Mouse (Mus musculus) forebrain, embryonic 15.5 days (tissue): Measurements from ENCODE around the gene AI481877. TPM values are rescaled to one million over a fixed set of nuclear protein-coding genes. Genes with fewer than 3 reads are reported as not detected.

Source experiments
- ATAC-seq: fragments of 200-750 bp; cut with Nextera tagmentation; replicated peaks from 2 replicates; pipeline ENCODE4 v1.8.0; 2017; ENCODE audit warnings: mild to moderate bottlenecking, moderate TSS enrichment, moderate library complexity
- H3K27ac ChIP-seq: fragments of 300-500 bp; sonication (generic); replicated peaks from 2 replicates; pipeline ENCODE4 v1.5.1; 2015; ENCODE audit warnings: mild to moderate bottlenecking, inconsistent platforms
- H3K27me3 ChIP-seq: fragments of 300-500 bp; sonication (generic); 2 replicates; pipeline ENCODE4 v1.6.1; 2015; ENCODE audit warnings: inconsistent platforms
- H3K36me3 ChIP-seq: fragments of 300-500 bp; sonication (generic); 2 replicates; pipeline ENCODE4 v1.6.1; 2015; ENCODE audit warnings: mild to moderate bottlenecking, inconsistent platforms
- H3K4me1 ChIP-seq: fragments of 300-500 bp; sonication (generic); 2 replicates; pipeline ENCODE4 v1.6.1; 2015; ENCODE audit warnings: inconsistent platforms
- H3K4me2 ChIP-seq: fragments of 300-500 bp; sonication (generic); replicated peaks from 2 replicates; pipeline ENCODE4 v1.6.1; 2015; ENCODE audit warnings: mild to moderate bottlenecking, inconsistent platforms
- H3K4me3 ChIP-seq: fragments of 300-500 bp; sonication (generic); 2 replicates; pipeline ENCODE4 v1.5.1; 2015; ENCODE audit warnings: mild to moderate bottlenecking, inconsistent platforms
- H3K9ac ChIP-seq: fragments of 300-500 bp; sonication (generic); replicated peaks from 2 replicates; pipeline ENCODE4 v1.6.1; 2015; ENCODE audit warnings: mild to moderate bottlenecking, inconsistent platforms
- H3K9me3 ChIP-seq: fragments of 300-500 bp; sonication (generic); 2 replicates; pipeline ENCODE4 v1.6.1; 2016; ENCODE audit warnings: inconsistent platforms
- WGBS: fragments of 180-500 bp; shearing (Covaris S2); methylation state at CpG from one replicate; pipeline ENCODE4 v1.1.7; 2015; ENCODE audit warnings: mixed read lengths; 5-methylcytosine and 5-hydroxymethylcytosine counted together
- polyA plus RNA-seq: library from polyadenylated mRNA; unstranded; fragments of >200 nt; fragmentation: Nextera tagmentation; extraction: Ambion mirVana; gene quantifications from 2 replicates; pipeline ENCODE4 v1.2.1, GENCODE M21; 2015

Gene AI481877
- polyA plus RNA-seq, 1 experiment from 2014 or later = not detected

- 88% methylated on average over 2 of the region's 2 CpGs for WGBS
- no peak overlapping the region for H3K4me2 ChIP-seq
- no peak overlapping the region for H3K4me3 ChIP-seq
- no peaks in the 10 kb centered on the region for H3K36me3 ChIP-seq
- H3K9ac ChIP-seq = no peak overlapping the region
- no peak overlapping the region for H3K27ac ChIP-seq
- H3K4me1 ChIP-seq = no peaks in the 10 kb centered on the region
- H3K9me3 ChIP-seq = no peaks in the 10 kb centered on the region
- H3K27me3 ChIP-seq = no peaks in the 10 kb centered on the region
- no peak for ATAC-seq
These were observed 25.3 kb upstream of the AI481877 start for GRCm38 (mm10) chr4:59164034-59164433.

GRCm38 (mm10) chr4:59160959-59161670 lies 22.3 kb upstream of the AI481877 start:
- H3K27me3 ChIP-seq = no peaks in the 10 kb centered on the region
- no peak overlapping the region for H3K27ac ChIP-seq
- H3K9me3 ChIP-seq = no peaks in the 10 kb centered on the region
- 79% methylated on average over 8 of the region's 8 CpGs for WGBS
- H3K4me1 ChIP-seq = no peaks in the 10 kb centered on the region
- no peaks in the 10 kb centered on the region for H3K36me3 ChIP-seq
- H3K4me3 ChIP-seq = no peak overlapping the region
- ATAC-seq = no peak
- H3K9ac ChIP-seq = no peak overlapping the region
- no peak overlapping the region for H3K4me2 ChIP-seq

GRCm38 (mm10) chr4:59160289-59160688 lies 21.5 kb upstream of the AI481877 start:
- no peak overlapping the region for H3K27ac ChIP-seq
- H3K4me2 ChIP-seq = no peak overlapping the region
- no peaks in the 10 kb centered on the region for H3K9me3 ChIP-seq
- ATAC-seq = no peak
- H3K27me3 ChIP-seq = no peaks in the 10 kb centered on the region
- no peak overlapping the region for H3K9ac ChIP-seq
- H3K4me1 ChIP-seq = no peaks in the 10 kb centered on the region
- WGBS = 92% methylated on average over 5 of the region's 5 CpGs
- no peaks in the 10 kb centered on the region for H3K36me3 ChIP-seq
- H3K4me3 ChIP-seq = no peak overlapping the region

- ATAC-seq = no peak
- Histone ChIP-seq H3K27me3 (no peaks in the 10 kb centered on the region), H3K4me3 (no peak overlapping the region), H3K36me3 (no peaks in the 10 kb centered on the region), H3K4me1 (no peaks in the 10 kb centered on the region), H3K9ac (no peak overlapping the region), H3K27ac (no peak overlapping the region), H3K9me3 (no peaks in the 10 kb centered on the region), H3K4me2 (no peak overlapping the region)
- 58% methylated on average over 2 of the region's 2 CpGs for WGBS
These were observed 18.9 kb upstream of the AI481877 start for GRCm38 (mm10) chr4:59157654-59158053.

GRCm38 (mm10) chr4:59156897-59157592 lies 18.3 kb upstream of the AI481877 start:
- H3K36me3 ChIP-seq = no peaks in the 10 kb centered on the region
- no peak overlapping the region for H3K4me2 ChIP-seq
- WGBS = 70% methylated on average over 7 of the region's 7 CpGs
- H3K27me3 ChIP-seq = no peaks in the 10 kb centered on the region
- no peak overlapping the region for H3K27ac ChIP-seq
- ATAC-seq = no peak
- no peak overlapping the region for H3K9ac ChIP-seq
- H3K4me1 ChIP-seq = no peaks in the 10 kb centered on the region
- no peaks in the 10 kb centered on the region for H3K9me3 ChIP-seq
- no peak overlapping the region for H3K4me3 ChIP-seq

GRCm38 (mm10) chr4:59151953-59152352 lies 13.2 kb upstream of the AI481877 start:
- H3K27me3 ChIP-seq = no peaks in the 10 kb centered on the region
- no peaks in the 10 kb centered on the region for H3K9me3 ChIP-seq
- H3K9ac ChIP-seq = no peak overlapping the region
- H3K27ac ChIP-seq = no peak overlapping the region
- no peak overlapping the region for H3K4me3 ChIP-seq
- H3K4me2 ChIP-seq = no peak overlapping the region
- H3K36me3 ChIP-seq = no peaks in the 10 kb centered on the region
- ATAC-seq = no peak
- no peaks in the 10 kb centered on the region for H3K4me1 ChIP-seq
- 77% methylated on average over 1 of the region's 1 CpGs for WGBS

GRCm38 (mm10) chr4:59150907-59151306 lies 12.1 kb upstream of the AI481877 start:
- Histone ChIP-seq H3K9ac (no peak overlapping the region), H3K4me2 (no peak overlapping the region), H3K27ac (no peak overlapping the region), H3K36me3 (no peaks in the 10 kb centered on the region), H3K4me1 (no peaks in the 10 kb centered on the region), H3K4me3 (no peak overlapping the region), H3K9me3 (no peaks in the 10 kb centered on the region), H3K27me3 (no peaks in the 10 kb centered on the region)
- ATAC-seq = no peak
- 83% methylated on average over 5 of the region's 5 CpGs for WGBS

- 88% methylated on average over 5 of the region's 5 CpGs for WGBS
- ATAC-seq = no peak
- no peaks in the 10 kb centered on the region for H3K27me3 ChIP-seq
- H3K36me3 ChIP-seq = no peaks in the 10 kb centered on the region
- H3K4me3 ChIP-seq = no peak overlapping the region
- H3K27ac ChIP-seq = no peak overlapping the region
- no peaks in the 10 kb centered on the region for H3K4me1 ChIP-seq
- H3K9me3 ChIP-seq = no peaks in the 10 kb centered on the region
- H3K9ac ChIP-seq = no peak overlapping the region
- no peak overlapping the region for H3K4me2 ChIP-seq
These were observed 10.3 kb upstream of the AI481877 start for GRCm38 (mm10) chr4:59149043-59149442.

GRCm38 (mm10) chr4:59128935-59129334 lies 9.8 kb downstream of the AI481877 start:
- ATAC-seq = no peak
- WGBS = 86% methylated on average over 4 of the region's 4 CpGs

GRCm38 (mm10) chr4:59125053-59125452 lies 13.7 kb downstream of the AI481877 start:
- 81% methylated on average over 1 of the region's 1 CpGs for WGBS
- H3K4me2 ChIP-seq = no peak overlapping the region
- ATAC-seq = no peak
- no peak overlapping the region for H3K4me3 ChIP-seq
- no peaks in the 10 kb centered on the region for H3K27me3 ChIP-seq
- H3K9me3 ChIP-seq = no peaks in the 10 kb centered on the region
- H3K36me3 ChIP-seq = no peaks in the 10 kb centered on the region
- no peak overlapping the region for H3K9ac ChIP-seq
- no peak overlapping the region for H3K27ac ChIP-seq
- H3K4me1 ChIP-seq = no peaks in the 10 kb centered on the region

More at GRCm38 (mm10) chr4:59128935-59129334, 9.8 kb downstream of the AI481877 start:
- Histone ChIP-seq H3K9ac (no peak overlapping the region), H3K36me3 (no peaks in the 10 kb centered on the region), H3K27me3 (no peaks in the 10 kb centered on the region), H3K4me3 (no peak overlapping the region), H3K4me2 (no peak overlapping the region), H3K9me3 (no peaks in the 10 kb centered on the region), H3K27ac (no peak overlapping the region), H3K4me1 (no peaks in the 10 kb centered on the region)

- no peaks in the 10 kb centered on the region for H3K36me3 ChIP-seq
- no peak overlapping the region for H3K9ac ChIP-seq
- H3K4me3 ChIP-seq = no peak overlapping the region
- no peaks in the 10 kb centered on the region for H3K9me3 ChIP-seq
- H3K27ac ChIP-seq = no peak overlapping the region
- ATAC-seq = no peak
- no peak overlapping the region for H3K4me2 ChIP-seq
- no peaks in the 10 kb centered on the region for H3K4me1 ChIP-seq
- no peaks in the 10 kb centered on the region for H3K27me3 ChIP-seq
These were observed 15.2 kb downstream of the AI481877 start for GRCm38 (mm10) chr4:59123557-59123956.

GRCm38 (mm10) chr4:59117644-59118495 lies 20.9 kb downstream of the AI481877 start:
- WGBS = 95% methylated on average over 24 of the region's 24 CpGs
- Histone ChIP-seq H3K4me3 (no peak overlapping the region), H3K4me2 (no peak overlapping the region), H3K4me1 (no peaks in the 10 kb centered on the region), H3K9ac (no peak overlapping the region), H3K27me3 (no peaks in the 10 kb centered on the region), H3K27ac (no peak overlapping the region), H3K36me3 (no peaks in the 10 kb centered on the region), H3K9me3 (no peaks in the 10 kb centered on the region)
- no peak for ATAC-seq
